Mouse (Mus musculus): ENCODE measurements around the gene Afap1.

- no peak for TF ChIP-seq CTCF (IDR thresholded peaks at IDR 0.05)
- no peak for TF ChIP-seq POLR2A (IDR thresholded peaks at IDR 0.05; ENCODE audit: insufficient read depth, low read depth, low read length)
Measured at GRCm38 (mm10) chr5:36041236-36041562, 148.1 kb downstream of the Afap1 start.

Data from heart, adult 2 months (tissue).